Mouse (Mus musculus): ENCODE data around the gene Aco2. TPM values are rescaled to one million over a fixed set of nuclear protein-coding genes. Genes with fewer than 3 reads are reported as not detected.

Gene Aco2
- total and polyA plus RNA-seq, 2 experiments from 2014 or later, result 298 to 536 TPM

DNA sequence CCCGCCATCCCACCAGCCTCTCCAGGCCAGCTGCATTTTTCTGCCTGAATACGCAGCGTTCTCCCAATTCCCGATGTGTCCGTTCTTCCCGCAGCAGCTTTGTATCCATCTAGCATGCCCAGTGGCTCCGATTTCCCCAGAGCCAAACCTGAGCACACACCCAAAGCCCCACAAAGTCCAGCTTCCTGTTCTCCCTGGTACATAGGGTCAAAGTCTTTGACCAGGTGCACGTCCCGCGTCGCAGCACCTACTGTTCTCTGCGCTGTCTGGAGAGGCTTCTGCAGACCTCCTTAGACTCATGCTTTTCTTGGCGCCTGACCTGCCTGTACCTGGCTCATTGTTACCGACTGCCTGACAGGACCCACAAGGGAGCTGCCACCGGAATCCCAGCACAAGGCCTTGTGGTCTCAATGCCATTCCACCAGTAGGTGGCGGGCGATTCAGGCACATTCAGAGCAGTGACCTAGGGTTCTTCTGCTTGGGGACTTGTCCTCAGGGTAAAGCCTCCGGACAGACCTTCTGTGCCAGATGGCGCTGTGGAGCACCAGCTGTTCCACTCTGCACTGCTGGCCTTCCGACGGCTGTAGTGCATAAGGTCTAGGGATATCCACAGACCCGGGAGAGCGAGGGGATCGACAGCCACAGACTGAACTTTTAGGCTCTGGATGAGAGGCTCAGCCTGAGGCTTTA, 40.8 kb upstream of the Aco2 start:
- ATAC-seq, result peak; percentile 89
- WGBS, result 14% methylated on average over 24 of the region's 24 CpGs
- Histone ChIP-seq H3K4me2 (ENCODE audit: low read depth, low read length) (no peak overlapping the region; the same call in 1 of the 2 replicates), H3K9ac (replicated peaks; ENCODE audit: low read length) (no peak overlapping the region), H3K4me3 (ENCODE audit: low read length) (no peak overlapping the region), H3K4me1 (ENCODE audit: insufficient read depth, low read length) (peaks cover 8% of the 10 kb centered on the region), H3K36me3 (ENCODE audit: insufficient read depth, low read length) (peaks cover 5% of the 10 kb centered on the region; the same call in 1 of the 2 replicates), H3K27me3 (ENCODE audit: insufficient read depth, low read length) (no peaks in the 10 kb centered on the region), H3K27ac (0 out of 2 replicates have a peak overlapping the region, but pooled peaks have one; percentile 27), H3K9me3 (ENCODE audit: low read length) (no peaks in the 10 kb centered on the region)
- peak; percentile 98 for TF ChIP-seq CTCF (IDR thresholded peaks at IDR 0.05; ENCODE audit: low read depth)
- peak; percentile 95 for DNase-seq (ENCODE audit: low spot score)

GRCm38 (mm10) chr15:81832219-81832618, 39.9 kb upstream of the Aco2 start:
- H3K9me3 ChIP-seq (ENCODE audit: low read length), result no peaks in the 10 kb centered on the region
- H3K4me1 ChIP-seq (ENCODE audit: insufficient read depth, low read length), result peaks cover 10% of the 10 kb centered on the region
- no peak overlapping the region for H3K27ac ChIP-seq
- H3K27me3 ChIP-seq (ENCODE audit: insufficient read depth, low read length), result no peaks in the 10 kb centered on the region
- 75% methylated on average over 3 of the region's 3 CpGs for WGBS
- no peak overlapping the region for H3K9ac ChIP-seq (replicated peaks; ENCODE audit: low read length)
- peaks cover 5% of the 10 kb centered on the region; the same call in 1 of the 2 replicates for H3K36me3 ChIP-seq (ENCODE audit: insufficient read depth, low read length)
- TF ChIP-seq CTCF (IDR thresholded peaks at IDR 0.05; ENCODE audit: low read depth), result no peak
- H3K4me2 ChIP-seq (ENCODE audit: low read depth, low read length), result no peak overlapping the region
- no peak for ATAC-seq
- DNase-seq (ENCODE audit: low spot score), result no peak
- no peak overlapping the region for H3K4me3 ChIP-seq (ENCODE audit: low read length)

DNA sequence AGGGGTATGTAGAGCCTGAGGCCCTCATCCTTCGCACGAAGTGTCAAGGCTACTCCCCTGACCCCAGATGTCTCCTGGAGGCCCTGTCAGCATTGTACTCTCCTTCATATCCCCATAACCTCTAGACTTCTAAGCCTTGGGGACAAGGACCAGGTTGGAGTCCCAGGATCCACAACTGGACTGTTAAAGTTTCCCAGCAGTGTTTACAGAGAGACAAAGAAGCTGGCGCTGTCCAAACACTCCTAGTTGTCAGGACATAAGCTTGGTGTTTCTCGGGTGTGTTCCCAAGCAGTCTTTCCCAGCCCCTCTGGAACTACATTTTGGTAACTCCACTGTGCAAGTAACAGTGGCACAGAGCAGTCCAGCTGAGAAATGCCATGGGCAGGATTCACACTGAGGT, 38.6 kb upstream of the Aco2 start:
- no peak for TF ChIP-seq CTCF (IDR thresholded peaks at IDR 0.05; ENCODE audit: low read depth)
- Histone ChIP-seq H3K9me3 (ENCODE audit: low read length) (no peaks in the 10 kb centered on the region), H3K36me3 (ENCODE audit: insufficient read depth, low read length) (peaks cover 4% of the 10 kb centered on the region; the same call in 1 of the 2 replicates), H3K4me1 (ENCODE audit: insufficient read depth, low read length) (peaks cover 10% of the 10 kb centered on the region), H3K27ac (no peak overlapping the region), H3K9ac (replicated peaks; ENCODE audit: low read length) (no peak overlapping the region), H3K4me3 (ENCODE audit: low read length) (no peak overlapping the region), H3K27me3 (ENCODE audit: insufficient read depth, low read length) (no peaks in the 10 kb centered on the region), H3K4me2 (ENCODE audit: low read depth, low read length) (no peak overlapping the region)
- ATAC-seq (no peak), DNase-seq (ENCODE audit: low spot score) (no peak)
- 79% methylated on average over 4 of the region's 4 CpGs for WGBS

DNA sequence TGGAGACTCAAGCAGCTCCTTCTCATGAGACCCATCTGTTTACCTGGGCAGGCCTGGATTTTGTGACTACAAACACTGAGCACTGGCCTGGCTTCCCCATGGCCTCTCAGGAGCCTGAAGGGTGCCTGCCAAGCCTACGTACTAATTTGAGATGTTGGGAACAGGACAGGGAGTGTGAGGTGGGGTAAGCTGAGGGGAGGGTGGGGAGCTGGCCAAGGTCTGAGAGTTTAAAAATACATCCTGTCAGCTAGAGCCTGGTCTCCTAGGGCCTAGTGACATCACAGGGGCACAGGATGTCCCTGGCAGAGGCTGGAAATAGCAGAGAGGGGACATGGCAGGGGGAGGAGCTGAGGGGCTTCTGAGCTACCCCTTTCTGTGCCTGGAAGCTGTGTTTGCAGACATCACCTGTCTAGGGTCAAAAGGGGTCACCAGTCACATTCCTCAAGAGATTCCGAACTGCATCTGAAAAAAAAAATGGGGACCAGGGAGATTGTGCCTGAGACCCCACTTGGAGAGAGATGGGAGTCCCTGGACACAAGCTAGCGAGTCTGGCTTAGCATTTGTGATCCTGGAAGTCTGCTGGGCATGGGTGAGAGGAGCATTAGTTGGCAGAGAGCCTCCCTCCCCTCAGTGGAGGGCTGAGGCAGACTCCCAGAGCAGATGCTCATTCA, 37.8 kb upstream of the Aco2 start:
- TF ChIP-seq CTCF (IDR thresholded peaks at IDR 0.05; ENCODE audit: low read depth), result no peak
- H3K4me2 ChIP-seq (ENCODE audit: low read depth, low read length), result no peak overlapping the region
- H3K27me3 ChIP-seq (ENCODE audit: insufficient read depth, low read length), result no peaks in the 10 kb centered on the region
- DNase-seq (ENCODE audit: low spot score), result no peak
- H3K27ac ChIP-seq, result no peak overlapping the region
- H3K4me3 ChIP-seq (ENCODE audit: low read length), result no peak overlapping the region
- WGBS, result 48% methylated on average over 3 of the region's 3 CpGs
- no peak for ATAC-seq
- no peaks in the 10 kb centered on the region for H3K36me3 ChIP-seq (ENCODE audit: insufficient read depth, low read length)
- H3K9me3 ChIP-seq (ENCODE audit: low read length), result no peaks in the 10 kb centered on the region
- H3K9ac ChIP-seq (replicated peaks; ENCODE audit: low read length), result no peak overlapping the region
- H3K4me1 ChIP-seq (ENCODE audit: insufficient read depth, low read length), result peaks cover 12% of the 10 kb centered on the region

GRCm38 (mm10) chr15:81835007-81835880, 36.9 kb upstream of the Aco2 start:
- TF ChIP-seq CTCF (IDR thresholded peaks at IDR 0.05; ENCODE audit: low read depth), result no peak

GRCm38 (mm10) chr15:81836124-81836821, 35.8 kb upstream of the Aco2 start:
- Histone ChIP-seq H3K27ac (peak overlapping the region; percentile 41; the same call in 1 of the 2 replicates), H3K4me3 (ENCODE audit: low read length) (peak overlapping the region; percentile 15; the same call in 1 of the 2 replicates), H3K4me2 (ENCODE audit: low read depth, low read length) (peak overlapping the region; percentile 45), H3K36me3 (ENCODE audit: insufficient read depth, low read length) (no peaks in the 10 kb centered on the region), H3K9ac (replicated peaks; ENCODE audit: low read length) (peak overlapping the region; percentile 9; the same call in 1 of the 2 replicates), H3K27me3 (ENCODE audit: insufficient read depth, low read length) (no peaks in the 10 kb centered on the region), H3K4me1 (ENCODE audit: insufficient read depth, low read length) (peaks cover 12% of the 10 kb centered on the region), H3K9me3 (ENCODE audit: low read length) (no peaks in the 10 kb centered on the region)
- peak; percentile 58; the same call in 1 of the 2 replicates for ATAC-seq
- 5% methylated on average over 32 of the region's 33 CpGs for WGBS
- TF ChIP-seq CTCF (IDR thresholded peaks at IDR 0.05; ENCODE audit: low read depth), result no peak
- DNase-seq (ENCODE audit: low spot score), result peak; percentile 68

More at GRCm38 (mm10) chr15:81835007-81835880, 36.9 kb upstream of the Aco2 start:
- ATAC-seq (no peak), DNase-seq (ENCODE audit: low spot score) (no peak)
- no peak overlapping the region for H3K4me3 ChIP-seq (ENCODE audit: low read length)
- no peak overlapping the region for H3K27ac ChIP-seq
- no peak overlapping the region for H3K4me2 ChIP-seq (ENCODE audit: low read depth, low read length)
- H3K9me3 ChIP-seq (ENCODE audit: low read length), result no peaks in the 10 kb centered on the region
- 73% methylated on average over 10 of the region's 10 CpGs for WGBS
- no peaks in the 10 kb centered on the region for H3K36me3 ChIP-seq (ENCODE audit: insufficient read depth, low read length)
- peaks cover 12% of the 10 kb centered on the region for H3K4me1 ChIP-seq (ENCODE audit: insufficient read depth, low read length)
- H3K27me3 ChIP-seq (ENCODE audit: insufficient read depth, low read length), result no peaks in the 10 kb centered on the region
- H3K9ac ChIP-seq (replicated peaks; ENCODE audit: low read length), result no peak overlapping the region

Data from hindbrain, postnatal 0 days (tissue).